Mouse (Mus musculus): ENCODE data around the gene Iqcf3.

DNA sequence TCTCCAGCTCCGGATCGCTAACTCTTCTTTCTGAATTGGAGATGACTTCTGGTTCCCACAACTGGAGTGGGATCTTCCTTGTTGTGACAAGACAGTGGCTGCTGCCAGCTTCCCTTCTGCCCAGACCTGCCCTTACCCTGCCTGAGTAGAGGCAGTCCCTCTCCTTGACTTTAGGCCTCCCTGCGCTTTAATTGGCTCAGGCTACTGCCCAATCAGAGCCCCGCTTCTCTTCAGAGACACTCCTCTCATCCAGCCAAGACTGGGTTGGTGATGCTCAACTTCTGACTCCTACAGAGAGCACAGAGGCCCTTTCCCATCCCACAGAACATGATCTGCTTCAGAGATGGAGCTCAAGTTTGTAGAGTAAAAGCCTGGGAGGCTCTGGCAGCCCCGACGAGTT lies 57.2 kb downstream of the Iqcf3 start:
- TF ChIP-seq CTCF (IDR thresholded peaks at IDR 0.05; ENCODE audit: insufficient read depth, low read depth, low read length) = no peak
- TF ChIP-seq POLR2A (IDR thresholded peaks at IDR 0.05; ENCODE audit: insufficient read depth, low read depth, low read length) = no peak
